Mouse (Mus musculus) CH12.LX (cell line): ENCODE data around the gene Cldn5. TPM values are rescaled to one million over a fixed set of nuclear protein-coding genes. Genes with fewer than 3 reads are reported as not detected.

Source experiments
- DNase-seq: peaks from one replicate; pipeline ENCODE4 v3.0.0-alpha.2; 2013; ENCODE audit errors: extremely low read depth
- H3K27ac ChIP-seq: 2 replicates; pipeline ENCODE4 v1.5.1; 2012; ENCODE audit warnings: low read depth, mild to moderate bottlenecking, control low read depth, moderate library complexity; ENCODE audit not compliant: insufficient read depth
- H3K27me3 ChIP-seq: replicated peaks from 2 replicates; pipeline ENCODE3; 2012; ENCODE audit warnings: inconsistent platforms
- H3K36me3 ChIP-seq, 2 experiments: replicated peaks in 1 of 2; 2 replicates each; pipeline versions ENCODE3 to v1.6.1; 2012; ENCODE audit warnings: inconsistent platforms in 1 of 2, low read length in 1 of 2, mild to moderate bottlenecking in 1 of 2, mixed read lengths in 1 of 2, moderate library complexity in 1 of 2; ENCODE audit not compliant: control insufficient read depth in 1 of 2, insufficient read depth in 1 of 2
- H3K4me1 ChIP-seq, 2 experiments: 2 replicates each; pipeline ENCODE4 v1.6.1; 2012; ENCODE audit warnings: inconsistent platforms in 1 of 2, moderate library complexity in 1 of 2; ENCODE audit not compliant: insufficient read depth in 2 of 2, control insufficient read depth in 1 of 2
- H3K4me2 ChIP-seq: 2 replicates; pipeline ENCODE4 v1.6.1; 2012; ENCODE audit warnings: low read depth, mild to moderate bottlenecking, control low read depth; ENCODE audit not compliant: poor library complexity, insufficient read depth, severe bottlenecking
- H3K4me3 ChIP-seq, 3 experiments: fragments of 150-350 bp in 1 of 3; sonication (generic) in 1 of 3; replicated peaks in 1 of 3; 2 replicates each; pipeline versions ENCODE3 to v1.5.1; 2011 to 2012; ENCODE audit warnings: low read depth in 2 of 3, low read length in 2 of 3, mild to moderate bottlenecking in 2 of 3, moderate library complexity in 2 of 3, control low read depth in 1 of 3, improper control_type of control experiment in 1 of 3, inconsistent platforms in 1 of 3, mixed read lengths in 1 of 3; ENCODE audit not compliant: poor library complexity in 1 of 3
- H3K79me2 ChIP-seq: replicated peaks from 2 replicates; pipeline ENCODE4 v1.6.1; 2012; ENCODE audit warnings: mild to moderate bottlenecking, moderate library complexity; ENCODE audit not compliant: control insufficient read depth, poor library complexity, insufficient read depth, severe bottlenecking; ENCODE audit errors: extremely low read depth
- H3K9ac ChIP-seq: 2 replicates; pipeline ENCODE4 v1.6.1; 2012; ENCODE audit warnings: low read depth, mild to moderate bottlenecking, control low read depth, moderate library complexity; ENCODE audit not compliant: insufficient read depth
- H3K9me3 ChIP-seq: replicated peaks from 2 replicates; pipeline ENCODE3; 2012; ENCODE audit warnings: low read length, inconsistent platforms, mixed read lengths
- BHLHE40 ChIP-seq: IDR thresholded peaks from 2 replicates; pipeline ENCODE4 v1.6.1; 2011; ENCODE audit warnings: mild to moderate bottlenecking, low read depth, low read length, improper control_type of control experiment
- CHD1 ChIP-seq: IDR thresholded peaks from 2 replicates; pipeline ENCODE4 v1.6.1; 2012; ENCODE audit warnings: low read depth, low read length, improper control_type of control experiment, inconsistent platforms
- CTCF ChIP-seq, 2 experiments: IDR thresholded peaks in 1 of 2; conservative IDR thresholded peaks in 1 of 2; 2 replicates each; pipeline ENCODE4 v1.5.1; 2011 to 2012; ENCODE audit warnings: low read depth in 2 of 2, low read length in 2 of 2, improper control_type of control experiment in 1 of 2, inconsistent platforms in 1 of 2, mild to moderate bottlenecking in 1 of 2, moderate library complexity in 1 of 2
- GABPA ChIP-seq: IDR thresholded peaks from 2 replicates; pipeline ENCODE4 v1.6.1; 2012; ENCODE audit warnings: low read depth, low read length, improper control_type of control experiment, inconsistent platforms; ENCODE audit not compliant: insufficient replicate concordance
- IRF4 ChIP-seq: IDR thresholded peaks from 2 replicates; pipeline ENCODE4 v1.6.1; 2014; ENCODE audit warnings: low read depth, mild to moderate bottlenecking, inconsistent platforms, low read length, improper control_type of control experiment
- KAT2A ChIP-seq: IDR thresholded peaks from 2 replicates; pipeline ENCODE4 v1.6.1; 2012; ENCODE audit warnings: low read length, improper control_type of control experiment, inconsistent platforms; ENCODE audit not compliant: insufficient replicate concordance
- POLR2A ChIP-seq: IDR thresholded peaks from 2 replicates; pipeline ENCODE4 v1.6.1; 2011; ENCODE audit warnings: low read depth, mild to moderate bottlenecking, improper control_type of control experiment, low read length
- RAD21 ChIP-seq: IDR thresholded peaks from 2 replicates; pipeline ENCODE4 v1.6.1; 2011; ENCODE audit warnings: low read depth, mild to moderate bottlenecking, low read length, improper control_type of control experiment, moderate library complexity
- SMC3 ChIP-seq: IDR thresholded peaks from 2 replicates; pipeline ENCODE4 v1.6.1; 2011; ENCODE audit warnings: low read depth, low read length, improper control_type of control experiment
- TBP ChIP-seq: conservative IDR thresholded peaks from 2 replicates; pipeline ENCODE4 v1.6.1; 2011; ENCODE audit warnings: low read depth, low read length, improper control_type of control experiment
- USF1 ChIP-seq: IDR thresholded peaks from 2 replicates; pipeline ENCODE4 v1.6.1; 2014; ENCODE audit warnings: low read depth, mild to moderate bottlenecking, inconsistent platforms, low read length, improper control_type of control experiment
- USF2 ChIP-seq: conservative IDR thresholded peaks from 2 replicates; pipeline ENCODE4 v1.6.1; 2011; ENCODE audit warnings: low read depth, low read length, improper control_type of control experiment
- ZNF384 ChIP-seq: IDR thresholded peaks from 2 replicates; pipeline ENCODE4 v1.6.1; 2012; ENCODE audit warnings: low read depth, low read length, improper control_type of control experiment, inconsistent platforms
- dilution Hi-C: fragments of 300-500 bp; cut with MboI; formaldehyde crosslinking; loops from 2 replicates; pipeline ENCODE4 v1.14.3; 2020; ENCODE audit warnings: low sequenced_read_pairs; ENCODE audit not compliant: extremely low pct_unique_long_range_greater_than_20kb, extremely low pct_ligation_motif_present
- in situ Hi-C: fragments of 300-500 bp; cut with MboI; formaldehyde crosslinking; loops from 3 replicates; pipeline ENCODE4 v1.14.3; 2019; ENCODE audit warnings: low sequenced_read_pairs, low pct_ligation_motif_present, low pct_unique_long_range_greater_than_20kb, mixed read lengths
- polyA plus RNA-seq: library from polyadenylated mRNA; unstranded; fragments of >175 nt; gene quantifications from 2 replicates; pipeline ENCODE4 v1.2.1, GENCODE M21; 2012; ENCODE audit warnings: low read depth; ENCODE audit not compliant: insufficient read length
- total RNA-seq, 2 experiments: library from RNA; depleted of rRNA; stranded (reverse); fragments of 300-350 nt in 1 of 2; fragments of >200 nt in 1 of 2; gene quantifications; 2 replicates each; pipeline ENCODE4 v1.2.3; 2012 to 2014

The Cldn5 gene
- total and polyA plus RNA-seq, 3 experiments, result not detected

GRCm38 (mm10) chr16:18798841-18799240 is 22.2 kb downstream of the Cldn5 start:
- Histone ChIP-seq H3K27ac (no peak overlapping the region), H3K4me3 (no peak overlapping the region), H3K4me2 (no peak overlapping the region), H3K4me1 (no peaks in the 10 kb centered on the region), H3K36me3 (peaks cover 79 to 91% of the 10 kb centered on the region in 2 experiments), H3K27me3 (no peaks in the 10 kb centered on the region), H3K9me3 (no peaks in the 10 kb centered on the region), H3K9ac (no peak overlapping the region), H3K79me2 (no peaks in the 10 kb centered on the region)
- in situ Hi-C loops (no loop called here), dilution Hi-C loops (no loop called here)
- peak; percentile 22 for DNase-seq
- TF ChIP-seq RAD21 (peak; percentile 63), USF2 (no peak), SMC3 (peak; percentile 62), CTCF (conservative IDR thresholded peaks at IDR 0.05 in 1 of 2, IDR thresholded peaks at IDR 0.05 in 1 of 2; ENCODE audit: low read depth in 2 of 2, low read length in 2 of 2) (peak; percentile 50 to 71)

- Histone ChIP-seq H3K4me1 (peaks cover 0 to 9% of the 10 kb centered on the region in 2 experiments; a peak in 2 of 4 replicates), H3K27me3 (no peaks in the 10 kb centered on the region), H3K9ac (no peak overlapping the region), H3K4me3 (no peak overlapping the region), H3K27ac (no peak overlapping the region), H3K79me2 (peaks cover 12% of the 10 kb centered on the region), H3K36me3 (peaks cover 66 to 86% of the 10 kb centered on the region in 2 experiments), H3K4me2 (no peak overlapping the region), H3K9me3 (peaks cover 6% of the 10 kb centered on the region)
- TF ChIP-seq TBP (no peak), BHLHE40 (no peak), USF1 (no peak), ZNF384 (no peak), POLR2A (no peak), GABPA (no peak)
- dilution Hi-C loops (no loop called here), in situ Hi-C loops (no loop called here)
- DNase-seq, result no peak
Observed at GRCm38 (mm10) chr16:18805746-18806145, 29.1 kb downstream of the Cldn5 start.

- peaks cover 36% of the 10 kb centered on the region for H3K79me2 ChIP-seq
- in situ Hi-C loops (no loop called here), dilution Hi-C loops (no loop called here)
- H3K9ac ChIP-seq, result no peak overlapping the region
- H3K27me3 ChIP-seq, result no peaks in the 10 kb centered on the region
- H3K27ac ChIP-seq, result no peak overlapping the region
- TF ChIP-seq CHD1, result no peak
- TF ChIP-seq KAT2A, result no peak
- no peak for TF ChIP-seq IRF4
- no peak for TF ChIP-seq USF2
- peaks cover 48 to 66% of the 10 kb centered on the region in 2 experiments for H3K36me3 ChIP-seq
- H3K4me2 ChIP-seq, result no peak overlapping the region
- H3K9me3 ChIP-seq, result peaks cover 6% of the 10 kb centered on the region
- H3K4me1 ChIP-seq, result peaks cover 6 to 21% of the 10 kb centered on the region in 2 experiments
- H3K4me3 ChIP-seq, result no peak overlapping the region
- DNase-seq, result no peak
Observed at GRCm38 (mm10) chr16:18809001-18809400, 32.4 kb downstream of the Cldn5 start.
